Mouse (Mus musculus) small intestine, adult 2 months (tissue): ENCODE results near the gene Tnni2. TPM values are rescaled to one million over a fixed set of nuclear protein-coding genes. Genes with fewer than 3 reads are reported as not detected.
"Not testable (repeated sequence)": the region's sequence is repeated elsewhere in the genome, so short reads cannot be mapped to it uniquely, and the experiment has no call there.

ENCODE experiments used
- H3K27ac ChIP-seq: fragments of 200-500 bp; 2 replicates; pipeline ENCODE4 v1.5.1; 2012; ENCODE audit warnings: low read depth, low read length, control low read depth, inconsistent platforms; ENCODE audit not compliant: insufficient read depth
- H3K27me3 ChIP-seq: fragments of 200-500 bp; 2 replicates; pipeline ENCODE4 v1.6.1; 2012; ENCODE audit warnings: mild to moderate bottlenecking, moderate library complexity, low read length, inconsistent platforms; ENCODE audit not compliant: control insufficient read depth, insufficient read depth
- H3K36me3 ChIP-seq: fragments of 200-500 bp; 2 replicates; pipeline ENCODE4 v1.6.1; 2012; ENCODE audit warnings: mild to moderate bottlenecking, low read length, control low read depth, inconsistent platforms; ENCODE audit not compliant: control insufficient read depth, insufficient read depth
- H3K4me1 ChIP-seq: fragments of 200-500 bp; 2 replicates; pipeline ENCODE4 v1.6.1; 2012; ENCODE audit warnings: low read length, inconsistent platforms, mixed read lengths; ENCODE audit not compliant: control insufficient read depth, insufficient read depth, insufficient read length
- H3K4me3 ChIP-seq: fragments of 200-500 bp; 2 replicates; pipeline ENCODE4 v1.5.1; 2012; ENCODE audit warnings: low read depth, mild to moderate bottlenecking, control low read depth, inconsistent platforms, low read length, moderate library complexity
- CTCF ChIP-seq: fragments of 200-500 bp; IDR thresholded peaks from 2 replicates; pipeline ENCODE4 v1.5.1; 2012; ENCODE audit warnings: low read depth, mild to moderate bottlenecking, control low read depth, inconsistent platforms, low read length, moderate library complexity, mixed read lengths; ENCODE audit not compliant: insufficient replicate concordance, insufficient read length; ENCODE audit errors: extremely low read depth
- POLR2A ChIP-seq: fragments of 200-500 bp; IDR thresholded peaks from 2 replicates; pipeline ENCODE4 v1.6.1; 2012; ENCODE audit warnings: low read depth, mild to moderate bottlenecking, control low read depth, inconsistent platforms, low read length, moderate library complexity
- WGBS: fragments of 180-500 bp; shearing (Covaris S2); methylation state at CpG from one replicate; pipeline ENCODE4 v1.1.7; 2018; 5-methylcytosine and 5-hydroxymethylcytosine counted together
- polyA plus RNA-seq: library from polyadenylated mRNA; depleted of rRNA; stranded (reverse); fragments of >200 nt; gene quantifications from 2 replicates; pipeline ENCODE4 v1.2.3, GENCODE M21; 2012

The Tnni2 gene
- polyA plus RNA-seq, 1 experiment = 0.35 TPM

GRCm38 (mm10) chr7:142400112-142400749 lies 41.4 kb upstream of the Tnni2 start:
- no peak overlapping the region for H3K4me3 ChIP-seq
- no peaks in the 10 kb centered on the region for H3K36me3 ChIP-seq
- H3K27ac ChIP-seq = no peak overlapping the region
- H3K27me3 ChIP-seq = no peaks in the 10 kb centered on the region
- peaks cover 5% of the 10 kb centered on the region; the same call in 1 of the 2 replicates for H3K4me1 ChIP-seq
- WGBS = 68% methylated on average over 7 of the region's 7 CpGs
- no peak for TF ChIP-seq CTCF
- TF ChIP-seq POLR2A = no peak

- Histone ChIP-seq H3K4me3 (no peak overlapping the region), H3K27me3 (no peaks in the 10 kb centered on the region), H3K36me3 (no peaks in the 10 kb centered on the region), H3K4me1 (peaks cover 5% of the 10 kb centered on the region; the same call in 1 of the 2 replicates), H3K27ac (no peak overlapping the region)
- TF ChIP-seq CTCF = no peak
- TF ChIP-seq POLR2A = no peak
- WGBS = 58% methylated on average over 7 of the region's 7 CpGs
Observed at GRCm38 (mm10) chr7:142400750-142401142, 40.9 kb upstream of the Tnni2 start.

- 62% methylated on average over 4 of the region's 4 CpGs for WGBS
- TF ChIP-seq CTCF (no peak), POLR2A (no peak)
- H3K36me3 ChIP-seq = no peaks in the 10 kb centered on the region
- H3K4me3 ChIP-seq = no peak overlapping the region
- H3K27ac ChIP-seq = no peak overlapping the region
- H3K27me3 ChIP-seq = no peaks in the 10 kb centered on the region
- H3K4me1 ChIP-seq = peaks cover 2% of the 10 kb centered on the region; the same call in 1 of the 2 replicates
Observed at GRCm38 (mm10) chr7:142403591-142403990, 38.0 kb upstream of the Tnni2 start.

DNA sequence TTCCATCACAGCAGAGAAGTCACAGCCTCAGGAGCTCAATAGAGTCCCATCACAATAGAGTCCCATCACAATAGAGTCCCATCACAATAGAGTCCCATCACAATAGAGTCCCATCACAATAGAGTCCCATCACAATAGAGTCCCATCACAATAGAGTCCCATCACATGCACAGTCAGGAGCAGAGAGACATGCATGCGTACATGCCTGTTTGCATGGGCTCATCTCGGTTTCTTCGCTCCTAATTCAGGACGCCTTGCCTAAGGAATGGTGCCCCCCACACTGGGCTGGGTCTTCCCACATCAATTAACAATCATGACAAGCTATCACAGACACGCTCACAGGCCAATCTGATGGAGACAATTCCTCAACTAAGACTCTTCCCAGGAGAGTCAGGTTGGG lies 36.5 kb upstream of the Tnni2 start:
- WGBS = 93% methylated on average over 5 of the region's 5 CpGs
- not testable (repeated sequence) for H3K27ac ChIP-seq, H3K4me3 ChIP-seq, H3K27me3 ChIP-seq, H3K36me3 ChIP-seq, H3K4me1 ChIP-seq

- H3K36me3 ChIP-seq = no peaks in the 10 kb centered on the region
- no peaks in the 10 kb centered on the region for H3K4me1 ChIP-seq
- H3K27ac ChIP-seq = no peak overlapping the region
- 68% methylated on average over 4 of the region's 4 CpGs for WGBS
- H3K27me3 ChIP-seq = no peaks in the 10 kb centered on the region
- no peak overlapping the region for H3K4me3 ChIP-seq
- TF ChIP-seq CTCF (no peak), POLR2A (no peak)
Observed at GRCm38 (mm10) chr7:142407935-142408334, 33.7 kb upstream of the Tnni2 start.

DNA sequence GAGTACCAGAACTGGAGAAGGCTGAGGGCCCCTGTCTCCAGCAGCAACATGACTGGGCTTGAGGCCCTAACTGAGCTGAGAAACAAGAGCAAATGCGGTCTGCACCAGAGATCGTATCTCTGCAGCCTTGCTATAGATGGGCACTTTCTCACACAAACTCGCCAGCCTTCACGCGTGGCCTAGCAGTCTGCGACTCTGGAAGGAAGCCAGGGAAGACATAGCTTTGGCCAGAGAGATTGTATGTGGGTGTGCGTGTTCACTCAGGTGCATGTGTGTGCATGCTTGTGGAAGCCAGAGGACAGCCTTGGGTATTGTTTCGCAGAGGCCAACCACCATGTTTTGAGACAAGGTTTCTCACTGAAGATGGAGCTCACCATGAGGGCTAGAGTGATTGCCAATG lies 32.9 kb upstream of the Tnni2 start:
- TF ChIP-seq POLR2A = no peak
- no peak for TF ChIP-seq CTCF
- 93% methylated on average over 8 of the region's 8 CpGs for WGBS
- H3K4me1 ChIP-seq = no peaks in the 10 kb centered on the region

GRCm38 (mm10) chr7:142409603-142410002 lies 32.0 kb upstream of the Tnni2 start:
- TF ChIP-seq CTCF (no peak), POLR2A (no peak)
- 66% methylated on average over 3 of the region's 3 CpGs for WGBS
- H3K27me3 ChIP-seq = no peaks in the 10 kb centered on the region
- no peaks in the 10 kb centered on the region for H3K4me1 ChIP-seq
- no peaks in the 10 kb centered on the region for H3K36me3 ChIP-seq
- no peak overlapping the region for H3K4me3 ChIP-seq
- H3K27ac ChIP-seq = no peak overlapping the region

More for the DNA sequence above, 32.9 kb upstream of the Tnni2 start:
- Histone ChIP-seq H3K27ac (no peak overlapping the region), H3K27me3 (no peaks in the 10 kb centered on the region), H3K4me3 (no peak overlapping the region), H3K36me3 (no peaks in the 10 kb centered on the region)
